Mouse (Mus musculus): Measurements from ENCODE around the gene Gm2056.
"Not testable (repeated sequence)": the region's sequence is repeated elsewhere in the genome, so short reads cannot be mapped to it uniquely, and the experiment has no call there.

The Gm2056 gene

DNA sequence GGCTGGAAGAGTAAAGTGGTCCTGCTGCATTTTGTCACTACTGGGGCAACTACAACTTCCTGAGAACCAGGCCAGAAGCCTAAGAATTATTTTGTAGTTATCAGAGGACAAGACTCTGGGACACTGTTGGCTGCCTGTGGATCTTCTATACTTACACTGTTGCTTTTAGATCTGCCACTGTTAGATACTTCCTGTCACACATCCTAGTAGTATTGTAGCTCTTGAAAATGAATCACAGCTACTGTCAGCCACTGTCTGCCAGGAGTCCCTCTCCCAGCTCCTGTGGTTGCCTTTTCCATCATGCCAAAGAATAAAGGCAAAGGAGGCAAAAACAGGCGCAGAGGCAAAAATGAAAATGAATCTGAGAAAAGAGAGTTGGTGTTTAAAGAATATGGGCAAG, at the start of gene Gm2056:
Gene Gm2056, plus strand, starts transcription at position 301 of the 400 bp plus-strand sequence.
- in situ Hi-C loops (cut with MboI, MseI): not testable (repeated sequence)

DNA sequence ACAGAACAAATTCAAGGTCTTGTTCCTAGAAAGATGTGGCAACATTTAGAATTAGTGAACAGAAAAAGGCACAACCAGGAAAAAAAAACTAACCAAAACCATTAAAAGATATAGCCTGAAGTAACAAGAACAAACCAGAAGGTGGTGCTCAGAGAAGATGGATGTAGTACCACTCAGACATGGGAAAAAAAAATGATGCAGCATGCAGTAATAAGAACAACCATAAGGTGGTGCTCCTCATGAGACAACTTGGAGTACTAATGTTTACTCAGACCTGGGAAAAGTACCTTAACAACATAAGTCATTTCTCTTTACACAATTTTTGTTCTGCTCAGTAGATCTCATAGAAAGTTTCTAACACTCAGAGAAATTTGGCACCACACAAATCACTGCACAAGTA, 42.8 kb upstream of the Gm2056 start:
- in situ Hi-C loops (cut with MboI, MseI): not testable (repeated sequence)

GRCm38 (mm10) chr12:88004118-88004517, 22.7 kb upstream of the Gm2056 start:
- in situ Hi-C loops (cut with MboI, MseI): loop anchor here (5.0 to 25.0 kb wide), 3 partner anchors 157 to 357 kb away; no protein-coding TSS in a partner anchor

DNA sequence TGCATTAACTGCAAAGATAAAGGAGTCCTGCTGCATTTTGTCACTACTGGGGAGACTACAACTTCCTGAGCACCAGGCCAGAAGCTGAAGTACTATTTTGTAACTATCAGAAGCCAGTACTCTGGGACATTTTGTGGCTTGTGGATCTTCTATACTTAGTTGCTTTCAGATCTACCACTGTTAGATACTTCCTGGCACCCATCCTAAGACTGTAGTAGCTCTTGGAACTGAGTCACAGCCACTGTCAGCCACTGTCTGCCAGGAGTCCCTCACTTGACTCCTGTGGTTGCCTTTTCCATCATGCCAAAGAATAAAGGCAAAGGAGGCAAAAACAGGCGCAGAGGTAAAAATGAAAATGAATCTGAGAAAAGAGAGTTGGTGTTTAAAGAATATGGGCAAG, 15.3 kb upstream of the Gm2056 start, which contains the start of gene Gm2075:
Gene Gm2075, plus strand, starts transcription at position 301 of the 400 bp plus-strand sequence.
- in situ Hi-C loops (cut with MboI, MseI): loop anchor here (25.0 kb wide), 1 partner anchor 276 kb away; no protein-coding TSS in a partner anchor

DNA sequence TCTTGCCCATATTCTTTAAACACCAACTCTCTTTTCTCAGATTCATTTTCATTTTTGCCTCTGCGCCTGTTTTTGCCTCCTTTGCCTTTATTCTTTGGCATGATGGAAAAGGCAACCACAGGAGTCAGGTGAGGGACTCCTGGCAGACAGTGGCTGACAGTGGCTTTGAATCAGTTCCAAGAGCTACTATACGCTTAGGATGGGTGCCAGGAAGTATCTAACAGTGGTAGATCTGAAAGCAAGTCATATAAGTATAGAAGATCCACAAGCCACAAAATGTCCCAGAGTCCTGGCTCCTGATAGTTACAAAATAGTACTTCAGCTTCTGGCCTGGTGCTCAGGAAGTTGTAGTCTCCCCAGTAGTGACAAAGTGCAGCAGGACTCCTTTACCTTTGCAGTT, 8.1 kb upstream of the Gm2056 start, which contains the start of gene Gm6803:
Gene Gm6803, minus strand, starts transcription at position 101 of the 400 bp plus-strand sequence.
- in situ Hi-C loops (cut with MboI, MseI): loop anchor here (25.0 kb wide), 1 partner anchor 269 kb away; no protein-coding TSS in a partner anchor

GRCm38 (mm10) chr12:88032250-88032649, 5.4 kb downstream of the Gm2056 start:
- in situ Hi-C loops (cut with MboI, MseI): not testable (repeated sequence)

DNA sequence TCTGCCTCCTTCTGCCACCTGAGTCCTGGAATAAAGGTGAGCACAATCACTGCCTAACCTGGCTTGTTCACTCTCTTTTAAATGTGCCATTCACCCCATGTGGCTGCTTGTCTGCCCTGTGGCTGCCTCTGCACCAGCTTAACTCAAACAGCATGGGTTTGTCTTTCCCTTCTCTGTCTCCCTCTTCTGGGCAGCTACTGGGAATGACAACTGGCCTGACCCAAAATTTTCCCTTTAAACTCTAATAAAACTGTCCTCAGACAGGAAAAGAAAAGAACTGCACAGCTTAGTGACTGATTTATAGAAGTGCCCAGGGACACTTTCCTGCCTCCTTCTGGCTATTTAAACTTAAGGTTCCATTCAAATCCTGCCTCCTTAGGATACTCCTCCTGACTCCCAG, 12.3 kb downstream of the Gm2056 start:
- in situ Hi-C loops (cut with MboI, MseI): not testable (repeated sequence)

GRCm38 (mm10) chr12:88039703-88040102, 12.9 kb downstream of the Gm2056 start:
- in situ Hi-C loops (cut with MboI, MseI): not testable (repeated sequence)

DNA sequence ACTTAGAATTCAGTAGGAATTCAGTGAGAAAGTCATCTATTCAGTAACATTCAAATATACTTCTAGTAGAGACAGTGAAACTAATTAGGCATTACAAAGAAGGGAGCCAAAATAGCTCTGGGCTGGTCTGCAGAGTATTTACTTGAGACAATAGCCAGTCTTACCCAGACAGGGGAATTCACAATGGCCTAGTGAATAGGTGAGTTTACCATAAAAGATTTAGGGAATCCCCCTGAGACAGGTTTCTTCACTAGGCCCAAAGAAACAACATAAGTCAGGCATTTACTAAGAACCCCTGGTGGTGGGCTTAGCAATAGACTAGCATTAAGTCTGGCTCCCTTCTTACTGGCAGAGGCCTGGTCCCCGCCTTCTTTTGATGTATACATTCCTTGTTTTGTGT, 18.4 kb downstream of the Gm2056 start:
- in situ Hi-C loops (cut with MboI, MseI): not testable (repeated sequence)

Measured in T-helper 1 cell (primary cell).